Mouse (Mus musculus) liver, embryonic 11.5 days (tissue): ENCODE measurements around the gene Abcb7. TPM values are rescaled to one million over a fixed set of nuclear protein-coding genes. Genes with fewer than 3 reads are reported as not detected.

Source experiments
- polyA plus RNA-seq: library from polyadenylated mRNA; unstranded; fragments of >200 nt; fragmentation: Nextera tagmentation; extraction: Ambion mirVana; gene quantifications from 2 replicates; pipeline ENCODE4 v1.2.1, GENCODE M21; 2014

Gene Abcb7
- polyA plus RNA-seq, 1 experiment from 2014 or later: 18.5 TPM

Other genes starting within 250 kb of the Abcb7 start
- 0.07 TPM in 1 of 2 replicates, not detected in the other for gene Nexmif, start 212.7 kb downstream of the Abcb7 start, polyA plus RNA-seq
- 1.0 and 1.6 TPM in 2 replicates for gene Uprt, start 69.0 kb upstream of the Abcb7 start, polyA plus RNA-seq